Mouse (Mus musculus): Measurements from ENCODE around the gene Babam1.
"Not testable (repeated sequence)": the region's sequence is repeated elsewhere in the genome, so short reads cannot be mapped to it uniquely, and the experiment has no call there.

Gene Babam1

GRCm38 (mm10) chr8:71406099-71407015 lies 9.7 kb downstream of the Babam1 start:
- no peak for DNase-seq (ENCODE audit: low spot score in 2 of 2)

GRCm38 (mm10) chr8:71407441-71407840 lies 10.8 kb downstream of the Babam1 start:
- no peak for DNase-seq (ENCODE audit: low spot score in 2 of 2)

GRCm38 (mm10) chr8:71408231-71408630 lies 11.6 kb downstream of the Babam1 start:
- no peak for DNase-seq (ENCODE audit: low spot score in 2 of 2)

- DNase-seq (ENCODE audit: low spot score in 2 of 2) = no peak
Measured at GRCm38 (mm10) chr8:71411535-71412273, 15.0 kb downstream of the Babam1 start.

GRCm38 (mm10) chr8:71422121-71422520 lies 25.5 kb downstream of the Babam1 start:
- DNase-seq (ENCODE audit: low spot score in 2 of 2) = no peak

- not testable (repeated sequence) for DNase-seq (ENCODE audit: low spot score in 2 of 2)
Measured at GRCm38 (mm10) chr8:71432935-71433334, 36.3 kb downstream of the Babam1 start.

DNA sequence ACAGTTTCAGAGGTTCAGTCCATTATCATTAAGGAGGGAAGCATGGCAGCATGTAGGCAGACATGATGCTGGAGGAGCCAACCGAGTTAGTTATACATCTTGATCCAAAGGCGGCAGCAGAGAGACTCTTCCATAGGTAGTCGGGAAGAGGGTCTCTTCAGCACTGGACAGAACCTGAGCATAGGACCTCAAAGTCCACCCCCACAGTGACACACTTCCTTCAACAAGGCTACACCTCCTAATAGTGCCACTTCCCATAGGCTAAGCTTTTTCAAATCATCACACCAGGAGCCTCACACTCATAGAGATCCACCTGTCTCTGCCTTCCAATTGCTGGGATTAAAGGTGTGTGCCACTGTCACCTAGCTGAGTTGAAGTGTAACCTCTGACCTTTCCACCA lies 40.4 kb downstream of the Babam1 start:
- DNase-seq (ENCODE audit: low spot score in 2 of 2) = no peak

GRCm38 (mm10) chr8:71441404-71441803 lies 44.7 kb downstream of the Babam1 start:
- no peak for DNase-seq (ENCODE audit: low spot score in 2 of 2)

GRCm38 (mm10) chr8:71445096-71445495 lies 48.4 kb downstream of the Babam1 start:
- no peak for DNase-seq (ENCODE audit: low spot score in 2 of 2)

DNA sequence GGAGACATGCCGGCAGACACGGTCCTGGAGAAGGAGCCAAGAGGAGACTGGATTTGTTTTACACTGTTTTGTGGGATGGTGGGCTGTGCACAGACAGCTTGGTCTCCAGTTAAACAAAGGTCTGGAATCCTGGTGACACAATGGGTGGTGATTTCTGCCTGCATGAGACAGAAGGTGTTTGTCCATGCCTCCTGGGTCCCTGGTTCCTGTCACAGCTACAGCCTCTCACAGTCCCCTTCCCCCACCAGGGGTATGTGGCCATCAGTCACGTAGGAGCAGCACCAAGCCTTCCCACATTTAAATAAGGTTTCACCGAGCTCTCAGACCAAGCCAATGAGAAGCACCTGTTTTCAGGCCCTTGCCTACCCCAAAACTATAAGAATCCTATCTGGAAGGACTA lies 54.7 kb downstream of the Babam1 start:
- no peak for DNase-seq (ENCODE audit: low spot score in 2 of 2)

DNA sequence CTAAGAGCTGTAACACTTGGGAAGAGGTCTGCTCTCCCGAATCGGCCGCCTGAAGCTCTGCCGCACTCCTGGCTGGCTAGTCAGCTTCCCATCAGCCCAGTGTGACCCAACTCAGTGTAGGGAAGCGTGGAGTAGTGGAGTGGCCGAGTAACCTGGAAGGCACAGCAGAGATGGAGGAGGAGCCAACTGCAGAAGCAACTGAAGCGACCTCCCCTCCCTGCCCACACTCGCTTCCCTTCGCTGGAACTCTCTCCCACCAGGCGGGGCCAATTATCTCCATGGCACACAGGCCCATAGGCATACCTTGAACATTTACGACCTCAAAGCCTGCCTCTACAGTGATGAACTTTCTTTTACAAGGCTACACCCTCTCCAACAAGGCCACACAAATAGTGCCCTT lies 55.1 kb downstream of the Babam1 start:
- no peak for DNase-seq (ENCODE audit: low spot score in 2 of 2)

- DNase-seq (ENCODE audit: low spot score in 2 of 2) = no peak
Measured at GRCm38 (mm10) chr8:71452669-71453068, 56.0 kb downstream of the Babam1 start.

Measured in frontal cortex, postnatal 25 days (tissue).